Mouse (Mus musculus) layer of hippocampus, adult 11-12 months (tissue): ENCODE data around the gene E2f8.

Experiments used
- DNase-seq: peaks from one replicate; pipeline ENCODE4 v3.0.0; 2022; ENCODE audit warnings: low spot score

E2f8 gene

GRCm38 (mm10) chr7:48855461-48855860 is 25.9 kb downstream of the E2f8 start:
- no peak for DNase-seq

GRCm38 (mm10) chr7:48853496-48853895 is 27.9 kb downstream of the E2f8 start:
- no peak for DNase-seq

GRCm38 (mm10) chr7:48851529-48852104 is 29.8 kb downstream of the E2f8 start:
- no peak for DNase-seq

GRCm38 (mm10) chr7:48847820-48848650 is 33.4 kb downstream of the E2f8 start, which contains the start of gene Csrp3:
Gene Csrp3, minus strand, starts transcription at chr7:48848033.
- DNase-seq = no peak

- DNase-seq = no peak
Measured at GRCm38 (mm10) chr7:48846755-48847154, 34.6 kb downstream of the E2f8 start.

GRCm38 (mm10) chr7:48845213-48845973 is 36.0 kb downstream of the E2f8 start:
- no peak for DNase-seq

GRCm38 (mm10) chr7:48843541-48843940 is 37.9 kb downstream of the E2f8 start:
- DNase-seq = no peak

- DNase-seq = no peak
Measured at GRCm38 (mm10) chr7:48842353-48842752, 39.0 kb downstream of the E2f8 start.

GRCm38 (mm10) chr7:48841538-48841937 is 39.9 kb downstream of the E2f8 start:
- no peak for DNase-seq

GRCm38 (mm10) chr7:48840545-48840944 is 40.9 kb downstream of the E2f8 start:
- DNase-seq = no peak

GRCm38 (mm10) chr7:48838434-48838833 is 43.0 kb downstream of the E2f8 start:
- DNase-seq = no peak

- DNase-seq = no peak
Measured at GRCm38 (mm10) chr7:48836949-48837348, 44.4 kb downstream of the E2f8 start.

- no peak for DNase-seq
Measured at GRCm38 (mm10) chr7:48834989-48835626, 46.3 kb downstream of the E2f8 start.

- no peak for DNase-seq
Measured at GRCm38 (mm10) chr7:48834371-48834970, 46.9 kb downstream of the E2f8 start.

GRCm38 (mm10) chr7:48832735-48833134 is 48.7 kb downstream of the E2f8 start:
- DNase-seq = no peak

- DNase-seq = no peak
Measured at GRCm38 (mm10) chr7:48830395-48830794, 51.0 kb downstream of the E2f8 start.

- no peak for DNase-seq
Measured at GRCm38 (mm10) chr7:48829177-48829910, 52.1 kb downstream of the E2f8 start.

- DNase-seq = no peak
Measured at GRCm38 (mm10) chr7:48825170-48825569, 56.2 kb downstream of the E2f8 start.

- DNase-seq = no peak
Measured at GRCm38 (mm10) chr7:48824671-48825070, 56.7 kb downstream of the E2f8 start.

- no peak for DNase-seq
Measured at GRCm38 (mm10) chr7:48823621-48824020, 57.8 kb downstream of the E2f8 start.

GRCm38 (mm10) chr7:48821654-48822053 is 59.7 kb downstream of the E2f8 start:
- no peak for DNase-seq
